Mouse (Mus musculus) bone marrow, adult 2 months (tissue): ENCODE results near the gene Car4.

Experiments used
- CTCF ChIP-seq: fragments of 200-500 bp; IDR thresholded peaks from 2 replicates; pipeline ENCODE4 v1.5.1; 2011; ENCODE audit warnings: low read length, control low read depth; ENCODE audit not compliant: control insufficient read depth, insufficient read depth
- POLR2A ChIP-seq: fragments of 200-500 bp; IDR thresholded peaks from 2 replicates; pipeline ENCODE4 v1.6.1; 2011; ENCODE audit warnings: low read depth, mild to moderate bottlenecking, control low read depth, low read length, borderline replicate concordance; ENCODE audit not compliant: control insufficient read depth

GRCm38 (mm10) chr11:84979351-84979750 is 21.8 kb downstream of the Car4 start:
- no peak for TF ChIP-seq POLR2A
- TF ChIP-seq CTCF, result no peak
